7 mouse cellular contexts compared by ENCODE assay signal in the genomic region with DNA sequence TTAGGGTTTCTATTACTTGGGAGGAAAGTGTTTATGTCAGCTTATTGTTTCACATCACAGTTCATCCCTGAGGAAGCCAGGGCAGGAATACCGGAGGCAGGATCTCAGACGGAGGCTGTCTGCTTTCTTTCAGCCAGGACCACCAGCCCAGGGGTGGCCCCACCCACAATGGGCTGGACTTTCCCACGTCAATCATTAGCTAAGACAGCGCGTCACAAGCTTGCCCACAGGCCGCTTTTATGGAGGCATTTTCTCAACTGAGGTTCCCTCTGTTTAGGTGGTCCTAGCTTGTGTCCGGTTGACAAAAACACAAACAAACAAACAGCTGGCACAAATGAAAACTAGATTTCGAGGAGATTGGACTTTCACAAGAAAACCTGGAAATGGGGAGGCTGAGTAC. TPM values are rescaled to one million over a fixed set of nuclear protein-coding genes. Genes with fewer than 3 reads are reported as not detected.
DNase-seq lines count a peak whose midpoint lies in the region; ATAC-seq and TF ChIP-seq lines count a peak whose summit lies in the region.

No protein-coding gene starts in this region.

- H3K9me3 ChIP-seq in ES-E14 (ENCODE audit: control insufficient read depth, insufficient read depth, low read depth, low read length) = no peaks in the 10 kb centered on the region
- H3K9me3 ChIP-seq in embryonic facial prominence, embryonic 10.5 days = no peaks in the 10 kb centered on the region
- no peaks in the 10 kb centered on the region for H3K9me3 ChIP-seq in intestine, embryonic 14.5 days (ENCODE audit: control insufficient read depth, low read length)
- no peaks in the 10 kb centered on the region for H3K9me3 ChIP-seq in lung, embryonic 16.5 days (ENCODE audit: control insufficient read depth, low read length)
- no peaks in the 10 kb centered on the region for H3K9me3 ChIP-seq in stomach, embryonic 15.5 days

- no peak overlapping the region for H3K27ac ChIP-seq in ES-E14 (ENCODE audit: insufficient read depth, low read depth, low read length, poor library complexity, severe bottlenecking)
- H3K27ac ChIP-seq in embryonic facial prominence, embryonic 10.5 days (replicated peaks) = peak overlapping the region; percentile 86
- H3K27ac ChIP-seq in intestine, embryonic 14.5 days (ENCODE audit: low read depth) = peak overlapping the region; percentile 64
- peak overlapping the region; percentile 14; the same call in 1 of the 2 replicates for H3K27ac ChIP-seq in lung, embryonic 16.5 days (ENCODE audit: low read length)
- peak overlapping the region; percentile 42; the same call in 1 of the 2 replicates for H3K27ac ChIP-seq in stomach, embryonic 15.5 days

- in situ Hi-C loops in ES-E14 (cut with MboI; ENCODE audit: low sequenced_read_pairs in 2 of 2, unreplicated experiment in 2 of 2) = no loop called here

- peak; percentile 59 for DNase-seq in ES-E14 (ENCODE audit: low read depth, low spot score)
- DNase-seq in embryonic facial prominence, embryonic 10.5 days (ENCODE audit: low spot score) = peak; percentile 85
- peak; percentile 86 for DNase-seq in intestine, embryonic 14.5 days (ENCODE audit: low spot score)
- DNase-seq in cerebellum, postnatal 36 days = no peak
- DNase-seq in adrenal gland, adult (ENCODE audit: inconsistent age in 2 of 2, low spot score in 1 of 2) = no peak

- H3K27me3 ChIP-seq in embryonic facial prominence, embryonic 10.5 days (replicated peaks; ENCODE audit: low read depth, poor library complexity, severe bottlenecking) = peaks cover 22% of the 10 kb centered on the region
- no peaks in the 10 kb centered on the region for H3K27me3 ChIP-seq in intestine, embryonic 14.5 days (replicated peaks; ENCODE audit: control insufficient read depth, insufficient read depth, low read length)
- H3K27me3 ChIP-seq in lung, embryonic 16.5 days (ENCODE audit: control insufficient read depth, insufficient read depth, low read depth, low read length) = no peaks in the 10 kb centered on the region; the same call in 1 of the 2 replicates
- no peaks in the 10 kb centered on the region; the same call in 1 of the 2 replicates for H3K27me3 ChIP-seq in stomach, embryonic 15.5 days (replicated peaks)

- H3K9ac ChIP-seq in ES-E14 (ENCODE audit: insufficient read depth, low read depth, low read length, poor library complexity, severe bottlenecking) = peak overlapping the region; percentile 15; the same call in 1 of the 2 replicates
- H3K9ac ChIP-seq in intestine, embryonic 14.5 days (ENCODE audit: low read length) = peak overlapping the region; percentile 32
- peak overlapping the region; percentile 72 for H3K9ac ChIP-seq in lung, embryonic 16.5 days (ENCODE audit: low read length)
- no peak overlapping the region for H3K9ac ChIP-seq in stomach, embryonic 15.5 days

- no peaks in the 10 kb centered on the region for H3K4me1 ChIP-seq in ES-E14 (ENCODE audit: control insufficient read depth in 2 of 2, insufficient read depth in 2 of 2, low read length in 2 of 2, poor library complexity in 1 of 2)
- H3K4me1 ChIP-seq in embryonic facial prominence, embryonic 10.5 days = peaks cover 34% of the 10 kb centered on the region
- H3K4me1 ChIP-seq in intestine, embryonic 14.5 days (replicated peaks; ENCODE audit: control insufficient read depth, insufficient read depth, low read length) = peaks cover 18% of the 10 kb centered on the region
- peaks cover 24% of the 10 kb centered on the region for H3K4me1 ChIP-seq in lung, embryonic 16.5 days (replicated peaks; ENCODE audit: control insufficient read depth, insufficient read depth, low read length)
- peaks cover 25% of the 10 kb centered on the region for H3K4me1 ChIP-seq in stomach, embryonic 15.5 days

- H3K4me3 ChIP-seq in ES-E14 (ENCODE audit: insufficient read depth in 1 of 2, low read depth in 1 of 2, low read length in 2 of 2, poor library complexity in 1 of 2, severe bottlenecking in 1 of 2) = peak overlapping the region; percentile 21 to 54; a peak in 2 of 4 replicates
- H3K4me3 ChIP-seq in embryonic facial prominence, embryonic 10.5 days = peak overlapping the region; percentile 57
- peak overlapping the region; percentile 36 for H3K4me3 ChIP-seq in intestine, embryonic 14.5 days (ENCODE audit: low read depth, low read length)
- peak overlapping the region; percentile 46 for H3K4me3 ChIP-seq in lung, embryonic 16.5 days (ENCODE audit: low read length)
- H3K4me3 ChIP-seq in stomach, embryonic 15.5 days (replicated peaks) = peak overlapping the region; percentile 31

- H3K36me3 ChIP-seq in ES-E14 (ENCODE audit: control insufficient read depth, insufficient read depth, low read length, poor library complexity, severe bottlenecking) = no peaks in the 10 kb centered on the region
- H3K36me3 ChIP-seq in embryonic facial prominence, embryonic 10.5 days (replicated peaks) = no peaks in the 10 kb centered on the region
- H3K36me3 ChIP-seq in intestine, embryonic 14.5 days (ENCODE audit: control insufficient read depth, insufficient read depth, low read length) = no peaks in the 10 kb centered on the region
- no peaks in the 10 kb centered on the region for H3K36me3 ChIP-seq in lung, embryonic 16.5 days (ENCODE audit: control insufficient read depth, insufficient read depth, low read length)
- H3K36me3 ChIP-seq in stomach, embryonic 15.5 days = no peaks in the 10 kb centered on the region

- ATAC-seq in intestine, embryonic 14.5 days (replicated peaks; ENCODE audit: low FRiP score, low TSS enrichment, low read depth) = peak; percentile 80
- peak; percentile 84 for ATAC-seq in lung, embryonic 16.5 days (ENCODE audit: low read depth)
- ATAC-seq in stomach, embryonic 15.5 days (ENCODE audit: insufficient read depth, low FRiP score, low read depth) = peak; percentile 59

- WGBS in embryonic facial prominence, embryonic 10.5 days = under 1% methylated on average over 8 of the region's 8 CpGs
- under 1% methylated on average over 8 of the region's 8 CpGs for WGBS in intestine, embryonic 14.5 days
- WGBS in lung, embryonic 16.5 days = 1% methylated on average over 8 of the region's 8 CpGs
- 1% methylated on average over 8 of the region's 8 CpGs for WGBS in stomach, embryonic 15.5 days

- H3K4me2 ChIP-seq in intestine, embryonic 14.5 days (ENCODE audit: low read length) = peak overlapping the region; percentile 66
- peak overlapping the region; percentile 72 for H3K4me2 ChIP-seq in lung, embryonic 16.5 days (ENCODE audit: low read depth, low read length)
- H3K4me2 ChIP-seq in stomach, embryonic 15.5 days = peak overlapping the region; percentile 59

TF ChIP-seq in ES-E14, 5 proteins besides CTCF, POLR2A, EP300 and RAD21:
- TF ChIP-seq ZC3H11A (IDR thresholded peaks at IDR 0.05; ENCODE audit: borderline replicate concordance, low read depth, low read length) (no peak), HCFC1 (IDR thresholded peaks at IDR 0.05; ENCODE audit: borderline replicate concordance, insufficient read depth, low read length) (no peak), CHD2 (IDR thresholded peaks at IDR 0.05; ENCODE audit: low read depth, low read length) (no peak), MAFK (IDR thresholded peaks at IDR 0.05; ENCODE audit: insufficient read depth, low read depth, low read length) (no peak), ZNF384 (IDR thresholded peaks at IDR 0.05; ENCODE audit: low read depth, low read length) (no peak)

RNA-seq across cellular contexts. Expression of a gene that starts 12.3 kb away (rescaled TPM):
- not detected in 2 replicates for total RNA-seq in ES-E14 (2012; rRNA removed)
- polyA plus RNA-seq in embryonic facial prominence, embryonic 10.5 days (2016; fragmentation: Nextera tagmentation; extraction: Ambion mirVana) = 15.6 and 17.5 TPM in 2 replicates
- 9.5 and 10.7 TPM in 2 replicates for polyA plus RNA-seq in intestine, embryonic 14.5 days (2014; fragmentation: Nextera tagmentation; extraction: Ambion mirVana)
- polyA plus RNA-seq in lung, embryonic 16.5 days (2015; fragmentation: Nextera tagmentation; extraction: Ambion mirVana) = 43.2 and 45.0 TPM in 2 replicates
- 6.7 and 8.9 TPM in 2 replicates for polyA plus RNA-seq in stomach, embryonic 15.5 days (2015; fragmentation: Nextera tagmentation; extraction: Ambion mirVana)

Comparison
In these comparisons a context has a peak if more than half of its experiments do, and no peak if none do; other contexts are left out.
1. DNase-seq: peak in ES-E14 (single experiment), embryonic facial prominence, embryonic 10.5 days (single experiment) and intestine, embryonic 14.5 days (single experiment); none in cerebellum, postnatal 36 days (0 of 2) and adrenal gland, adult (0 of 2).
2. Peak in every context shown above with its lines, with median percentiles within 50 percentile points of each other: H3K4me3 ChIP-seq, ATAC-seq and H3K4me2 ChIP-seq.